Mouse (Mus musculus): ENCODE data around the gene Abl1.

DNA sequence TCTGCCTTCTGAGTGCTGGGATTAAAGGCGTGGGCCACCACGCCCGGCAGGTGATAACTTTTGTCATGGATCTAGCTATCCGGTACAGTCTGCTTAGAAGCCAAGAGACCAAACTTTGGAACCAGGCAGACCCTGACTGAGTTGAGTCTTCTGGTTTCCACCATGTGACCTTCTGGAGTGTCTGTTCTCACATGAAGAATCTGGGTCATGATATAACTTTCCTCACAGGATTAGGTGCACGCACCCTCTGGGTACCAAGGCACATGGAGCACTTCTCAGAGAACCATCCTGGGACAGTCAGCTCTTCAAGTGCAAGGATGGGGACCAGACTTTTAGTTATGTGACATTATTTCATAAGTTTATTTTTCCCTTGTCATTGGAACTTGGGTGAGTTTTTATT lies 70.8 kb downstream of the Abl1 start:
- TF ChIP-seq POLR2A (IDR thresholded peaks at IDR 0.05; ENCODE audit: borderline replicate concordance, extremely low read depth, insufficient read depth, insufficient read length, poor library complexity, severe bottlenecking) (no peak), CTCF (IDR thresholded peaks at IDR 0.05; ENCODE audit: borderline replicate concordance, extremely low read depth, insufficient read depth, insufficient read length) (no peak)

All from brain, embryonic 14.5 days (tissue).